Mouse (Mus musculus) hindbrain, postnatal 0 days (tissue): Measurements from ENCODE around the gene 1110008P14Rik. TPM values are rescaled to one million over a fixed set of nuclear protein-coding genes. Genes with fewer than 3 reads are reported as not detected.

Experiments
- ATAC-seq: fragments of 200-750 bp; cut with Nextera tagmentation; 2 replicates; pipeline ENCODE4 v1.8.0; 2017; ENCODE audit warnings: mild to moderate bottlenecking, moderate TSS enrichment, moderate library complexity
- DNase-seq: peaks from one replicate; pipeline ENCODE4 v3.0.0-alpha.2; 2015; ENCODE audit warnings: low spot score
- H3K27ac ChIP-seq: fragments of 300-500 bp; sonication (generic); 2 replicates; pipeline ENCODE4 v1.5.1; 2014; ENCODE audit warnings: mild to moderate bottlenecking
- H3K27me3 ChIP-seq: fragments of 300-500 bp; sonication (generic); 2 replicates; pipeline ENCODE4 v1.6.1; 2014; ENCODE audit warnings: low read length, mixed read lengths; ENCODE audit not compliant: insufficient read depth
- H3K36me3 ChIP-seq: fragments of 300-500 bp; sonication (generic); 2 replicates; pipeline ENCODE4 v1.6.1; 2014; ENCODE audit warnings: low read length, mixed read lengths; ENCODE audit not compliant: insufficient read depth
- H3K4me1 ChIP-seq: fragments of 300-500 bp; sonication (generic); 2 replicates; pipeline ENCODE4 v1.6.1; 2014; ENCODE audit warnings: antibody characterized with exemption, low read length, mixed read lengths; ENCODE audit not compliant: insufficient read depth
- H3K4me2 ChIP-seq: fragments of 300-500 bp; sonication (generic); 2 replicates; pipeline ENCODE4 v1.6.1; 2014; ENCODE audit warnings: low read depth, mild to moderate bottlenecking, low read length, moderate library complexity, mixed read lengths
- H3K4me3 ChIP-seq: fragments of 300-500 bp; sonication (generic); 2 replicates; pipeline ENCODE4 v1.5.1; 2014; ENCODE audit warnings: low read length
- H3K9ac ChIP-seq: fragments of 300-500 bp; sonication (generic); replicated peaks from 2 replicates; pipeline ENCODE4 v1.6.1; 2014; ENCODE audit warnings: mild to moderate bottlenecking, low read length, moderate library complexity, mixed read lengths
- H3K9me3 ChIP-seq: fragments of 300-500 bp; sonication (generic); 2 replicates; pipeline ENCODE4 v1.6.1; 2016; ENCODE audit warnings: low read length, mixed read lengths
- CTCF ChIP-seq: IDR thresholded peaks from 2 replicates; pipeline ENCODE4 v1.5.1; 2016; ENCODE audit warnings: antibody characterized with exemption, control low read depth, low read depth
- WGBS: fragments of 180-500 bp; shearing (Covaris S2); extraction: QIAGEN DNeasy Blood & Tissue Kit; methylation state at CpG from one replicate; pipeline ENCODE4 v1.1.7; 2014; 5-methylcytosine and 5-hydroxymethylcytosine counted together
- polyA plus RNA-seq: library from polyadenylated mRNA; unstranded; fragments of >200 nt; fragmentation: Nextera tagmentation; extraction: Ambion mirVana; gene quantifications from 2 replicates; pipeline ENCODE4 v1.2.1, GENCODE M21; 2015
- total RNA-seq: library from RNA; depleted of rRNA; stranded (reverse); fragments of >200 nt; gene quantifications from 2 replicates; pipeline ENCODE4 v1.2.3, GENCODE M21; 2014

Gene 1110008P14Rik
- total and polyA plus RNA-seq, 2 experiments from 2014 or later = 220 to 458 TPM

GRCm38 (mm10) chr2:32344598-32345321 lies 37.0 kb downstream of the 1110008P14Rik start:
- ATAC-seq = no peak
- H3K4me1 ChIP-seq = 0 out of 2 replicates have a peak, but pooled peaks cover 7% of the 10 kb centered on the region
- no peak for TF ChIP-seq CTCF

GRCm38 (mm10) chr2:32344056-32344455 lies 37.7 kb downstream of the 1110008P14Rik start:
- H3K4me3 ChIP-seq = no peak overlapping the region
- no peaks in the 10 kb centered on the region for H3K9me3 ChIP-seq
- TF ChIP-seq CTCF = no peak
- WGBS = 58% methylated on average over 10 of the region's 10 CpGs
- ATAC-seq (no peak), DNase-seq (peak; percentile 20)
- H3K27ac ChIP-seq = no peak overlapping the region
- H3K27me3 ChIP-seq = no peaks in the 10 kb centered on the region
- H3K36me3 ChIP-seq = no peaks in the 10 kb centered on the region
- no peak overlapping the region for H3K9ac ChIP-seq
- 0 out of 2 replicates have a peak, but pooled peaks cover 7% of the 10 kb centered on the region for H3K4me1 ChIP-seq
- no peak overlapping the region for H3K4me2 ChIP-seq

More at GRCm38 (mm10) chr2:32344598-32345321, 37.0 kb downstream of the 1110008P14Rik start:
- H3K27me3 ChIP-seq = no peaks in the 10 kb centered on the region
- H3K4me2 ChIP-seq = no peak overlapping the region
- H3K9ac ChIP-seq = no peak overlapping the region
- H3K9me3 ChIP-seq = no peaks in the 10 kb centered on the region
- H3K27ac ChIP-seq = no peak overlapping the region
- DNase-seq = no peak
- no peak overlapping the region for H3K4me3 ChIP-seq
- H3K36me3 ChIP-seq = no peaks in the 10 kb centered on the region
- 61% methylated on average over 14 of the region's 14 CpGs for WGBS

GRCm38 (mm10) chr2:32343351-32343671 lies 38.4 kb downstream of the 1110008P14Rik start:
- Histone ChIP-seq H3K27ac (peak overlapping the region; percentile 20; the same call in 1 of the 2 replicates), H3K27me3 (no peaks in the 10 kb centered on the region), H3K9me3 (no peaks in the 10 kb centered on the region), H3K36me3 (no peaks in the 10 kb centered on the region), H3K9ac (0 out of 2 replicates have a peak overlapping the region, but pooled peaks have one; percentile 21), H3K4me3 (no peak overlapping the region), H3K4me2 (no peak overlapping the region), H3K4me1 (0 out of 2 replicates have a peak, but pooled peaks cover 7% of the 10 kb centered on the region)
- 100% methylated on average over 2 of the region's 2 CpGs for WGBS
- ATAC-seq (no peak), DNase-seq (no peak)
- TF ChIP-seq CTCF = no peak

- 55% methylated on average over 6 of the region's 6 CpGs for WGBS
- no peaks in the 10 kb centered on the region; the same call in 1 of the 2 replicates for H3K36me3 ChIP-seq
- H3K4me1 ChIP-seq = 0 out of 2 replicates have a peak, but pooled peaks cover 7% of the 10 kb centered on the region
- H3K9ac ChIP-seq = peak overlapping the region; percentile 21; the same call in 1 of the 2 replicates
- H3K4me3 ChIP-seq = no peak overlapping the region
- H3K27ac ChIP-seq = peak overlapping the region; percentile 20; the same call in 1 of the 2 replicates
- no peaks in the 10 kb centered on the region for H3K27me3 ChIP-seq
- TF ChIP-seq CTCF = no peak
- no peak overlapping the region for H3K4me2 ChIP-seq
- no peaks in the 10 kb centered on the region for H3K9me3 ChIP-seq
- ATAC-seq (peak; percentile 33), DNase-seq (peak; percentile 27)
Observed at GRCm38 (mm10) chr2:32342539-32343350, 39.0 kb downstream of the 1110008P14Rik start.

- no peak for TF ChIP-seq CTCF
- Histone ChIP-seq H3K36me3 (no peaks in the 10 kb centered on the region; the same call in 1 of the 2 replicates), H3K9me3 (no peaks in the 10 kb centered on the region), H3K9ac (no peak overlapping the region), H3K27me3 (no peaks in the 10 kb centered on the region), H3K4me3 (no peak overlapping the region), H3K4me1 (0 out of 2 replicates have a peak, but pooled peaks cover 7% of the 10 kb centered on the region), H3K4me2 (no peak overlapping the region), H3K27ac (no peak overlapping the region)
- DNase-seq = no peak
- WGBS = 89% methylated on average over 4 of the region's 4 CpGs
- no peak for ATAC-seq
Observed at GRCm38 (mm10) chr2:32342039-32342438, 39.7 kb downstream of the 1110008P14Rik start.

- H3K27me3 ChIP-seq = no peaks in the 10 kb centered on the region
- no peak for TF ChIP-seq CTCF
- ATAC-seq = no peak
- DNase-seq = no peak
- no peak overlapping the region for H3K9ac ChIP-seq
- H3K4me1 ChIP-seq = 0 out of 2 replicates have a peak, but pooled peaks cover 7% of the 10 kb centered on the region
- 93% methylated on average over 4 of the region's 4 CpGs for WGBS
- no peak overlapping the region for H3K4me3 ChIP-seq
- H3K4me2 ChIP-seq = no peak overlapping the region
- H3K9me3 ChIP-seq = no peaks in the 10 kb centered on the region
- no peak overlapping the region for H3K27ac ChIP-seq
- no peaks in the 10 kb centered on the region; the same call in 1 of the 2 replicates for H3K36me3 ChIP-seq
Observed at GRCm38 (mm10) chr2:32341634-32341939, 40.2 kb downstream of the 1110008P14Rik start.
